Mouse (Mus musculus) midbrain, postnatal 0 days (tissue): ENCODE measurements around the gene Slco2b1. TPM values are rescaled to one million over a fixed set of nuclear protein-coding genes. Genes with fewer than 3 reads are reported as not detected.

Experiments
- ATAC-seq: fragments of 200-750 bp; cut with Nextera tagmentation; 2 replicates; pipeline ENCODE4 v1.8.0; 2017; ENCODE audit warnings: moderate number of reproducible peaks, mild to moderate bottlenecking, moderate TSS enrichment, moderate library complexity; ENCODE audit not compliant: low FRiP score
- DNase-seq: peaks from one replicate; pipeline ENCODE4 v3.0.0-alpha.2; 2015; ENCODE audit warnings: low spot score
- H3K27ac ChIP-seq: fragments of 300-500 bp; sonication (generic); 2 replicates; pipeline ENCODE4 v1.5.1; 2014; ENCODE audit warnings: low read depth, mild to moderate bottlenecking, low read length, mixed read lengths
- H3K27me3 ChIP-seq: fragments of 300-500 bp; sonication (generic); 2 replicates; pipeline ENCODE4 v1.6.1; 2014; ENCODE audit warnings: low read length, control low read depth, mixed read lengths; ENCODE audit not compliant: insufficient read depth
- H3K36me3 ChIP-seq: fragments of 300-500 bp; sonication (generic); 2 replicates; pipeline ENCODE4 v1.6.1; 2014; ENCODE audit warnings: low read length, control low read depth, mixed read lengths; ENCODE audit not compliant: insufficient read depth
- H3K4me1 ChIP-seq: fragments of 300-500 bp; sonication (generic); 2 replicates; pipeline ENCODE4 v1.6.1; 2014; ENCODE audit warnings: mild to moderate bottlenecking, control low read depth, antibody characterized with exemption, low read length, mixed read lengths; ENCODE audit not compliant: insufficient read depth
- H3K4me2 ChIP-seq: fragments of 300-500 bp; sonication (generic); 2 replicates; pipeline ENCODE4 v1.6.1; 2014; ENCODE audit warnings: low read depth, mild to moderate bottlenecking, low read length, mixed read lengths; ENCODE audit not compliant: poor library complexity, severe bottlenecking
- H3K4me3 ChIP-seq: fragments of 300-500 bp; sonication (generic); 2 replicates; pipeline ENCODE4 v1.5.1; 2014; ENCODE audit warnings: low read depth, mild to moderate bottlenecking, low read length, moderate library complexity
- H3K9ac ChIP-seq: fragments of 300-500 bp; sonication (generic); replicated peaks from 2 replicates; pipeline ENCODE4 v1.6.1; 2014; ENCODE audit warnings: mild to moderate bottlenecking, low read length, moderate library complexity, mixed read lengths; ENCODE audit not compliant: poor library complexity, severe bottlenecking
- H3K9me3 ChIP-seq: fragments of 300-500 bp; sonication (generic); 2 replicates; pipeline ENCODE4 v1.6.1; 2016; ENCODE audit warnings: low read length, control low read depth
- CTCF ChIP-seq: IDR thresholded peaks from 2 replicates; pipeline ENCODE4 v1.5.1; 2016; ENCODE audit warnings: antibody characterized with exemption, mild to moderate bottlenecking
- WGBS: fragments of 180-500 bp; shearing (Covaris S2); extraction: QIAGEN DNeasy Blood & Tissue Kit; methylation state at CpG from one replicate; pipeline ENCODE4 v1.1.7; 2014; 5-methylcytosine and 5-hydroxymethylcytosine counted together
- polyA plus RNA-seq: library from polyadenylated mRNA; unstranded; fragments of >200 nt; fragmentation: Nextera tagmentation; extraction: Ambion mirVana; gene quantifications from 2 replicates; pipeline ENCODE4 v1.2.1, GENCODE M21; 2015
- total RNA-seq: library from RNA; depleted of rRNA; stranded (reverse); fragments of >200 nt; gene quantifications from 2 replicates; pipeline ENCODE4 v1.2.3, GENCODE M21; 2014

Slco2b1 gene
- total and polyA plus RNA-seq, 2 experiments from 2014 or later = 6.5 to 13.9 TPM

- H3K9ac ChIP-seq = no peak overlapping the region
- WGBS = 28% methylated on average over 3 of the region's 3 CpGs
- no peaks in the 10 kb centered on the region for H3K4me1 ChIP-seq
- no peak overlapping the region for H3K4me2 ChIP-seq
- ATAC-seq = no peak
- no peak for TF ChIP-seq CTCF
- no peak for DNase-seq
- no peak overlapping the region for H3K27ac ChIP-seq
- no peaks in the 10 kb centered on the region for H3K27me3 ChIP-seq
- no peaks in the 10 kb centered on the region for H3K36me3 ChIP-seq
- no peak overlapping the region for H3K4me3 ChIP-seq
- no peaks in the 10 kb centered on the region for H3K9me3 ChIP-seq
Measured at GRCm38 (mm10) chr7:99692396-99692795, 18.7 kb downstream of the Slco2b1 start.

- H3K36me3 ChIP-seq = no peaks in the 10 kb centered on the region
- H3K27me3 ChIP-seq = no peaks in the 10 kb centered on the region
- WGBS = 69% methylated on average over 7 of the region's 7 CpGs
- H3K27ac ChIP-seq = no peak overlapping the region
- H3K4me3 ChIP-seq = no peak overlapping the region
- DNase-seq = no peak
- no peaks in the 10 kb centered on the region for H3K9me3 ChIP-seq
- no peak overlapping the region for H3K9ac ChIP-seq
- no peak overlapping the region for H3K4me2 ChIP-seq
- ATAC-seq = no peak
- H3K4me1 ChIP-seq = no peaks in the 10 kb centered on the region
- TF ChIP-seq CTCF = no peak
Measured at GRCm38 (mm10) chr7:99690819-99691218, 20.3 kb downstream of the Slco2b1 start.

- Histone ChIP-seq H3K27me3 (no peaks in the 10 kb centered on the region), H3K27ac (no peak overlapping the region), H3K9ac (no peak overlapping the region), H3K9me3 (no peaks in the 10 kb centered on the region), H3K4me1 (no peaks in the 10 kb centered on the region), H3K36me3 (no peaks in the 10 kb centered on the region), H3K4me3 (no peak overlapping the region), H3K4me2 (no peak overlapping the region)
- no peak for ATAC-seq
- 78% methylated on average over 4 of the region's 4 CpGs for WGBS
- no peak for TF ChIP-seq CTCF
- DNase-seq = no peak
Measured at GRCm38 (mm10) chr7:99684086-99684485, 27.1 kb downstream of the Slco2b1 start.

- 78% methylated on average over 5 of the region's 5 CpGs for WGBS
- Histone ChIP-seq H3K4me1 (no peaks in the 10 kb centered on the region), H3K9ac (no peak overlapping the region), H3K27me3 (no peaks in the 10 kb centered on the region), H3K4me2 (no peak overlapping the region), H3K36me3 (no peaks in the 10 kb centered on the region), H3K4me3 (no peak overlapping the region), H3K9me3 (no peaks in the 10 kb centered on the region), H3K27ac (no peak overlapping the region)
- TF ChIP-seq CTCF = no peak
- DNase-seq (no peak), ATAC-seq (no peak)
Measured at GRCm38 (mm10) chr7:99680771-99681170, 30.4 kb downstream of the Slco2b1 start.

- 83% methylated on average over 3 of the region's 3 CpGs for WGBS
- no peaks in the 10 kb centered on the region for H3K27me3 ChIP-seq
- H3K4me1 ChIP-seq = no peaks in the 10 kb centered on the region
- H3K4me2 ChIP-seq = no peak overlapping the region
- no peak overlapping the region for H3K9ac ChIP-seq
- DNase-seq = no peak
- no peaks in the 10 kb centered on the region for H3K9me3 ChIP-seq
- no peak for ATAC-seq
- no peaks in the 10 kb centered on the region for H3K36me3 ChIP-seq
- TF ChIP-seq CTCF = no peak
- no peak overlapping the region for H3K27ac ChIP-seq
- H3K4me3 ChIP-seq = no peak overlapping the region
Measured at GRCm38 (mm10) chr7:99674890-99675289, 36.2 kb downstream of the Slco2b1 start.

- no peaks in the 10 kb centered on the region for H3K36me3 ChIP-seq
- WGBS = 78% methylated on average over 5 of the region's 5 CpGs
- ATAC-seq (no peak), DNase-seq (no peak)
- H3K4me1 ChIP-seq = no peaks in the 10 kb centered on the region
- no peak overlapping the region for H3K4me2 ChIP-seq
- no peak overlapping the region for H3K27ac ChIP-seq
- no peak for TF ChIP-seq CTCF
- no peaks in the 10 kb centered on the region for H3K27me3 ChIP-seq
- no peak overlapping the region for H3K4me3 ChIP-seq
- no peak overlapping the region for H3K9ac ChIP-seq
- no peaks in the 10 kb centered on the region for H3K9me3 ChIP-seq
Measured at GRCm38 (mm10) chr7:99674209-99674608, 36.9 kb downstream of the Slco2b1 start.
